Mouse (Mus musculus): ENCODE measurements around the gene Dgcr2. TPM values are rescaled to one million over a fixed set of nuclear protein-coding genes. Genes with fewer than 3 reads are reported as not detected.
A peak's percentile ranks its signal among the peaks of the same experiment; 100 is the strongest.

Gene Dgcr2
- 88.5 and 88.8 TPM in 2 replicates for polyA plus RNA-seq (2015; fragmentation: Nextera tagmentation; extraction: Ambion mirVana)

- no peaks in the 10 kb centered on the region for H3K9me3 ChIP-seq
- ATAC-seq (ENCODE audit: insufficient number of reproducible peaks, low FRiP score, low TSS enrichment, low read depth), result no peak
- H3K4me2 ChIP-seq, result no peak within 1 kb of the TSS
- no peaks in the 10 kb centered on the region for H3K4me1 ChIP-seq
- no peaks in the 10 kb centered on the region for H3K27me3 ChIP-seq
- no peak within 1 kb of the TSS for H3K4me3 ChIP-seq
- H3K27ac ChIP-seq, result no peak within 1 kb of the TSS
- H3K36me3 ChIP-seq, result peaks cover 52% of the 10 kb centered on the region
- 93% methylated on average over 14 of the region's 14 CpGs for WGBS
- H3K9ac ChIP-seq, result no peak within 1 kb of the TSS
Observed at GRCm38 (mm10) chr16:17898462-17898861, at the start of gene Dgcr2, which contains the start of gene Tssk2. Gene Dgcr2 (minus strand): TSS chr16:17898562. Gene Tssk2 (plus strand): TSS chr16:17898637.

- H3K27me3 ChIP-seq, result no peaks in the 10 kb centered on the region; the same call in 1 of the 2 replicates
- no peak overlapping the region for H3K9ac ChIP-seq
- H3K4me1 ChIP-seq, result no peaks in the 10 kb centered on the region
- ATAC-seq (ENCODE audit: insufficient number of reproducible peaks, low FRiP score, low TSS enrichment, low read depth), result no peak
- H3K4me3 ChIP-seq, result no peak overlapping the region
- WGBS, result 62% methylated on average over 7 of the region's 7 CpGs
- no peak overlapping the region for H3K27ac ChIP-seq
- H3K36me3 ChIP-seq, result no peaks in the 10 kb centered on the region
- H3K4me2 ChIP-seq, result no peak overlapping the region
- no peaks in the 10 kb centered on the region for H3K9me3 ChIP-seq
Observed at GRCm38 (mm10) chr16:17945081-17945831, 46.9 kb upstream of the Dgcr2 start.

GRCm38 (mm10) chr16:17943466-17943865 lies 45.1 kb upstream of the Dgcr2 start:
- no peak for ATAC-seq (ENCODE audit: insufficient number of reproducible peaks, low FRiP score, low TSS enrichment, low read depth)
- Histone ChIP-seq H3K4me3 (no peak overlapping the region), H3K27me3 (no peaks in the 10 kb centered on the region; the same call in 1 of the 2 replicates), H3K27ac (no peak overlapping the region), H3K36me3 (no peaks in the 10 kb centered on the region), H3K9ac (no peak overlapping the region), H3K9me3 (no peaks in the 10 kb centered on the region), H3K4me2 (no peak overlapping the region), H3K4me1 (no peaks in the 10 kb centered on the region)
- 62% methylated on average over 8 of the region's 8 CpGs for WGBS

- H3K4me2 ChIP-seq, result no peak overlapping the region
- no peak for ATAC-seq (ENCODE audit: insufficient number of reproducible peaks, low FRiP score, low TSS enrichment, low read depth)
Observed at GRCm38 (mm10) chr16:17939255-17939751, 40.9 kb upstream of the Dgcr2 start.

GRCm38 (mm10) chr16:17938821-17939220 lies 40.5 kb upstream of the Dgcr2 start:
- no peak overlapping the region for H3K4me2 ChIP-seq
- ATAC-seq (ENCODE audit: insufficient number of reproducible peaks, low FRiP score, low TSS enrichment, low read depth), result no peak

More at GRCm38 (mm10) chr16:17939255-17939751, 40.9 kb upstream of the Dgcr2 start:
- Histone ChIP-seq H3K4me1 (no peaks in the 10 kb centered on the region), H3K36me3 (no peaks in the 10 kb centered on the region), H3K9ac (no peak overlapping the region), H3K9me3 (no peaks in the 10 kb centered on the region), H3K4me3 (no peak overlapping the region), H3K27me3 (peaks cover 13% of the 10 kb centered on the region), H3K27ac (no peak overlapping the region)
- WGBS, result 58% methylated on average over 9 of the region's 9 CpGs

GRCm38 (mm10) chr16:17938187-17938586 lies 39.8 kb upstream of the Dgcr2 start:
- peaks cover 13% of the 10 kb centered on the region for H3K27me3 ChIP-seq
- 75% methylated on average over 7 of the region's 7 CpGs for WGBS
- no peaks in the 10 kb centered on the region for H3K4me1 ChIP-seq
- H3K9ac ChIP-seq, result no peak overlapping the region
- H3K4me2 ChIP-seq, result no peak overlapping the region
- ATAC-seq (ENCODE audit: insufficient number of reproducible peaks, low FRiP score, low TSS enrichment, low read depth), result no peak
- H3K4me3 ChIP-seq, result no peak overlapping the region
- no peaks in the 10 kb centered on the region for H3K9me3 ChIP-seq
- H3K36me3 ChIP-seq, result no peaks in the 10 kb centered on the region
- H3K27ac ChIP-seq, result no peak overlapping the region

More at GRCm38 (mm10) chr16:17938821-17939220, 40.5 kb upstream of the Dgcr2 start:
- Histone ChIP-seq H3K27me3 (peaks cover 13% of the 10 kb centered on the region), H3K9me3 (no peaks in the 10 kb centered on the region), H3K4me3 (no peak overlapping the region), H3K36me3 (no peaks in the 10 kb centered on the region), H3K4me1 (no peaks in the 10 kb centered on the region), H3K9ac (no peak overlapping the region), H3K27ac (no peak overlapping the region)
- WGBS, result 12% methylated on average over 7 of the region's 7 CpGs

- no peaks in the 10 kb centered on the region for H3K4me1 ChIP-seq
- no peaks in the 10 kb centered on the region for H3K36me3 ChIP-seq
- H3K4me2 ChIP-seq, result no peak overlapping the region
- H3K4me3 ChIP-seq, result no peak overlapping the region
- ATAC-seq (ENCODE audit: insufficient number of reproducible peaks, low FRiP score, low TSS enrichment, low read depth), result no peak
- peaks cover 13% of the 10 kb centered on the region for H3K27me3 ChIP-seq
- H3K9ac ChIP-seq, result no peak overlapping the region
- H3K9me3 ChIP-seq, result no peaks in the 10 kb centered on the region
- WGBS, result 81% methylated on average over 10 of the region's 10 CpGs
- H3K27ac ChIP-seq, result no peak overlapping the region
Observed at GRCm38 (mm10) chr16:17936776-17937175, 38.4 kb upstream of the Dgcr2 start.

- ATAC-seq (ENCODE audit: insufficient number of reproducible peaks, low FRiP score, low TSS enrichment, low read depth), result no peak
- Histone ChIP-seq H3K4me2 (no peak overlapping the region), H3K36me3 (no peaks in the 10 kb centered on the region), H3K27me3 (peaks cover 13% of the 10 kb centered on the region), H3K4me3 (no peak overlapping the region), H3K4me1 (no peaks in the 10 kb centered on the region), H3K27ac (no peak overlapping the region), H3K9me3 (no peaks in the 10 kb centered on the region), H3K9ac (no peak overlapping the region)
- WGBS, result 49% methylated on average over 3 of the region's 3 CpGs
Observed at GRCm38 (mm10) chr16:17934445-17934910, 36.1 kb upstream of the Dgcr2 start.

GRCm38 (mm10) chr16:17933594-17934444 lies 35.5 kb upstream of the Dgcr2 start:
- H3K4me3 ChIP-seq, result no peak overlapping the region
- 0 out of 2 replicates have a peak, but pooled peaks cover 2% of the 10 kb centered on the region for H3K4me1 ChIP-seq
- H3K9me3 ChIP-seq, result no peaks in the 10 kb centered on the region
- peaks cover 13% of the 10 kb centered on the region for H3K27me3 ChIP-seq
- no peak for ATAC-seq (ENCODE audit: insufficient number of reproducible peaks, low FRiP score, low TSS enrichment, low read depth)
- no peak overlapping the region for H3K4me2 ChIP-seq
- no peaks in the 10 kb centered on the region for H3K36me3 ChIP-seq
- H3K9ac ChIP-seq, result no peak overlapping the region
- 65% methylated on average over 9 of the region's 9 CpGs for WGBS
- no peak overlapping the region for H3K27ac ChIP-seq

GRCm38 (mm10) chr16:17931906-17932460 lies 33.6 kb upstream of the Dgcr2 start:
- WGBS, result 59% methylated on average over 5 of the region's 5 CpGs
- Histone ChIP-seq H3K9ac (no peak overlapping the region), H3K27me3 (peaks cover 6% of the 10 kb centered on the region; the same call in 1 of the 2 replicates), H3K27ac (no peak overlapping the region), H3K4me2 (no peak overlapping the region), H3K4me1 (peaks cover 12% of the 10 kb centered on the region), H3K9me3 (no peaks in the 10 kb centered on the region), H3K36me3 (no peaks in the 10 kb centered on the region), H3K4me3 (no peak overlapping the region)
- no peak for ATAC-seq (ENCODE audit: insufficient number of reproducible peaks, low FRiP score, low TSS enrichment, low read depth)

- H3K27me3 ChIP-seq, result no peaks in the 10 kb centered on the region
- no peaks in the 10 kb centered on the region for H3K9me3 ChIP-seq
- H3K9ac ChIP-seq, result no peak overlapping the region
- 46% methylated on average over 2 of the region's 2 CpGs for WGBS
- H3K4me1 ChIP-seq, result peaks cover 18% of the 10 kb centered on the region
- no peak overlapping the region for H3K4me3 ChIP-seq
- H3K27ac ChIP-seq, result 0 out of 2 replicates have a peak overlapping the region, but pooled peaks have one; percentile 2
- ATAC-seq (ENCODE audit: insufficient number of reproducible peaks, low FRiP score, low TSS enrichment, low read depth), result no peak
- no peak overlapping the region for H3K4me2 ChIP-seq
- H3K36me3 ChIP-seq, result peaks cover 18% of the 10 kb centered on the region
Observed at GRCm38 (mm10) chr16:17929631-17930030, 31.3 kb upstream of the Dgcr2 start.

Measured in limb, embryonic 15.5 days (tissue).